Comparison of ENCODE assay signal across 9 mouse cellular contexts in the genomic region with DNA sequence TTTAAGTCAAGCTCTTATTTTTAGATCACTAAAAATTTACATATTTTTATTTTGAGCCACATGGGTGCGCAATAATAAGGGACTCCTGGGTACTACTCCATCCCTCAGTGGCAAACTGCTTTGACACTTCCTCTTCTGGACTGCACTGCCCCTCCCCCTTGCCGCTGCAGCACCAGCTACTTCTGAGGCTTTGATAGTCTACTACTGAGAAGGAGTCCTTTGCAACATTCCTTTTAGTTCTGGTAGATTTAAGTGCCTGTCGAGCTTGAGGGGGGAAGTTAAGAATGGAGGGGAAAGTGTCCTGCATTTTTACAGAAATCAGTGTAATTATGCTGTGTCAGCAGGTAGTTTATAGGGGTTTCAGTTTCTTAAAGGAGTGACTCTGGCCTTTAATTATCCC.
A peak's percentile ranks its signal among the peaks of the same experiment; 100 is the strongest.
DNase-seq lines count a peak whose midpoint lies in the region; ATAC-seq lines count a peak whose summit lies in the region.
"Had no signal": no experiment of that assay in that cellular context is flagged by ENCODE, and none has a peak within 500 bp of the region (broad histone marks: within the 10 kb centered on the region; RNA-seq: fewer than 3 reads in every experiment).

No protein-coding gene starts in this region.

- H3K4me2 ChIP-seq in kidney, embryonic 14.5 days (replicated peaks; ENCODE audit: low read depth, low read length), result no peak overlapping the region
- H3K4me2 ChIP-seq in forebrain, embryonic 15.5 days (replicated peaks), result no peak overlapping the region
- no peak overlapping the region for H3K4me2 ChIP-seq in hindbrain, embryonic 16.5 days (ENCODE audit: low read length)

- WGBS in kidney, embryonic 14.5 days, result 15% methylated on average over 3 of the region's 3 CpGs
- WGBS in forebrain, embryonic 15.5 days, result 23% methylated on average over 3 of the region's 3 CpGs
- WGBS in hindbrain, embryonic 16.5 days, result 23% methylated on average over 3 of the region's 3 CpGs

- H3K27ac ChIP-seq in kidney, embryonic 14.5 days (ENCODE audit: low read depth, low read length), result no peak overlapping the region
- H3K27ac ChIP-seq in forebrain, embryonic 15.5 days (replicated peaks), result no peak overlapping the region
- no peak overlapping the region for H3K27ac ChIP-seq in hindbrain, embryonic 16.5 days (ENCODE audit: low read depth, low read length)
- H3K27ac ChIP-seq: liver, embryonic 14.5 days had no signal

- no peaks in the 10 kb centered on the region for H3K36me3 ChIP-seq in kidney, embryonic 14.5 days (ENCODE audit: control insufficient read depth, insufficient read depth, low read length)
- no peaks in the 10 kb centered on the region for H3K36me3 ChIP-seq in forebrain, embryonic 15.5 days
- no peaks in the 10 kb centered on the region for H3K36me3 ChIP-seq in hindbrain, embryonic 16.5 days (ENCODE audit: control insufficient read depth, insufficient read depth, low read length)

- H3K4me3 ChIP-seq in kidney, embryonic 14.5 days (ENCODE audit: low read length), result no peak overlapping the region
- no peak overlapping the region for H3K4me3 ChIP-seq in forebrain, embryonic 15.5 days
- H3K4me3 ChIP-seq in hindbrain, embryonic 16.5 days (ENCODE audit: low read length), result no peak overlapping the region

- H3K9me3 ChIP-seq in kidney, embryonic 14.5 days (ENCODE audit: control insufficient read depth, low read length), result no peaks in the 10 kb centered on the region
- no peaks in the 10 kb centered on the region for H3K9me3 ChIP-seq in forebrain, embryonic 15.5 days
- H3K9me3 ChIP-seq in hindbrain, embryonic 16.5 days (ENCODE audit: control insufficient read depth, low read length), result no peaks in the 10 kb centered on the region

- H3K4me1 ChIP-seq in kidney, embryonic 14.5 days (ENCODE audit: control insufficient read depth, insufficient read depth, low read length), result peaks cover 9% of the 10 kb centered on the region
- peaks cover 7% of the 10 kb centered on the region; the same call in 1 of the 2 replicates for H3K4me1 ChIP-seq in forebrain, embryonic 15.5 days
- H3K4me1 ChIP-seq in hindbrain, embryonic 16.5 days (ENCODE audit: control insufficient read depth, insufficient read depth, low read depth, low read length), result no peaks in the 10 kb centered on the region

- DNase-seq in kidney, adult 9 months, result no peak
- DNase-seq in CD4-positive, CD25-positive, alpha-beta regulatory T cell, adult 2 months (ENCODE audit: low read depth, low spot score), result peak; percentile 60
- DNase-seq in heart, adult 8-10 months (ENCODE audit: low spot score), result no peak
- no peak for DNase-seq in gastrocnemius, adult 18-20 months (ENCODE audit: low spot score)

- H3K9ac ChIP-seq in kidney, embryonic 14.5 days (ENCODE audit: low read depth, low read length), result no peak overlapping the region
- no peak overlapping the region for H3K9ac ChIP-seq in forebrain, embryonic 15.5 days (replicated peaks)
- H3K9ac ChIP-seq in hindbrain, embryonic 16.5 days (ENCODE audit: low read depth, low read length), result no peak overlapping the region
- H3K9ac ChIP-seq: liver, embryonic 14.5 days had no signal

- no peaks in the 10 kb centered on the region for H3K27me3 ChIP-seq in kidney, embryonic 14.5 days (ENCODE audit: control insufficient read depth, insufficient read depth, low read length)
- no peaks in the 10 kb centered on the region for H3K27me3 ChIP-seq in forebrain, embryonic 15.5 days
- H3K27me3 ChIP-seq in hindbrain, embryonic 16.5 days (replicated peaks; ENCODE audit: control insufficient read depth, insufficient read depth, low read length), result no peaks in the 10 kb centered on the region

- ATAC-seq in kidney, embryonic 14.5 days (ENCODE audit: low FRiP score, low TSS enrichment), result peak; percentile 63; the same call in 1 of the 2 replicates
- peak; percentile 80 for ATAC-seq in forebrain, embryonic 15.5 days (replicated peaks)
- ATAC-seq in megakaryocyte progenitor cell, adult 5-6 weeks (replicated peaks; ENCODE audit: poor library complexity), result peak; percentile 90
- no peak for ATAC-seq in hindbrain, embryonic 16.5 days
